Mouse (Mus musculus) MEL (cell line): ENCODE measurements at regions not wholly inside any gene's neighbourhood (a gene's known extent, or its start where the extent isn't known, plus 50 kb on each side); places are given as distances from the start of the nearest gene placed in this dataset.

Source experiments
- DNase-seq: peaks from one replicate; pipeline ENCODE4 v3.0.0; 2011; ENCODE audit warnings: low read depth, low spot score
- H3K27ac ChIP-seq: 2 replicates; pipeline ENCODE4 v1.5.1; 2012; ENCODE audit warnings: low read depth, mild to moderate bottlenecking, control low read depth, low read length, moderate library complexity; ENCODE audit not compliant: control insufficient read depth
- H3K27me3 ChIP-seq, 2 experiments: fragments of 150-350 bp in 1 of 2; sonication (generic) in 1 of 2; 2 replicates each; pipeline ENCODE4 v1.6.1; 2012; ENCODE audit warnings: low read length in 2 of 2, mild to moderate bottlenecking in 2 of 2, improper control_type of control experiment in 1 of 2, moderate library complexity in 1 of 2; ENCODE audit not compliant: insufficient read depth in 2 of 2, control insufficient read depth in 1 of 2
- H3K36me3 ChIP-seq, 2 experiments: 2 replicates each; pipeline ENCODE4 v1.6.1; 2012 to 2014; ENCODE audit warnings: low read length in 2 of 2, improper control_type of control experiment in 1 of 2, inconsistent platforms in 1 of 2, mild to moderate bottlenecking in 1 of 2; ENCODE audit not compliant: insufficient read depth in 2 of 2, control insufficient read depth in 1 of 2
- H3K4me1 ChIP-seq, 2 experiments: fragments of 150-350 bp in 1 of 2; sonication (generic) in 1 of 2; 2 replicates each; pipeline ENCODE4 v1.6.1; 2012; ENCODE audit warnings: low read length in 2 of 2, improper control_type of control experiment in 1 of 2, mild to moderate bottlenecking in 1 of 2; ENCODE audit not compliant: insufficient read depth in 2 of 2, control insufficient read depth in 1 of 2
- H3K4me3 ChIP-seq, 2 experiments: fragments of 150-350 bp in 1 of 2; sonication (generic) in 1 of 2; 2 replicates each; pipeline ENCODE4 v1.5.1; 2012; ENCODE audit warnings: low read depth in 2 of 2, low read length in 2 of 2, mild to moderate bottlenecking in 2 of 2, moderate library complexity in 2 of 2, control low read depth in 1 of 2, improper control_type of control experiment in 1 of 2; ENCODE audit not compliant: control insufficient read depth in 1 of 2, insufficient read depth in 1 of 2
- H3K79me2 ChIP-seq: 2 replicates; pipeline ENCODE4 v1.6.1; 2012; ENCODE audit warnings: mild to moderate bottlenecking, low read length, moderate library complexity; ENCODE audit not compliant: control insufficient read depth, poor library complexity, insufficient read depth
- H3K9ac ChIP-seq: 2 replicates; pipeline ENCODE4 v1.6.1; 2012; ENCODE audit warnings: low read depth, mild to moderate bottlenecking, control low read depth, low read length, moderate library complexity; ENCODE audit not compliant: control insufficient read depth, poor library complexity, severe bottlenecking
- H3K9me3 ChIP-seq: fragments of 150-350 bp; sonication (generic); replicated peaks from 2 replicates; pipeline ENCODE4 v1.6.1; 2012; ENCODE audit warnings: mild to moderate bottlenecking, low read length, improper control_type of control experiment, moderate library complexity; ENCODE audit not compliant: insufficient read depth
- CHD2 ChIP-seq: IDR thresholded peaks from 2 replicates; pipeline ENCODE4 v1.6.1; 2011; ENCODE audit warnings: low read length, improper control_type of control experiment
- CTCF ChIP-seq, 3 experiments: IDR thresholded peaks in 2 of 3; conservative IDR thresholded peaks in 1 of 3; 2 replicates each; pipeline ENCODE4 v1.5.1; 2011 to 2012; ENCODE audit warnings: low read length in 3 of 3, low read depth in 2 of 3, mild to moderate bottlenecking in 2 of 3, improper control_type of control experiment in 1 of 3, inconsistent platforms in 1 of 3, mixed read lengths in 1 of 3, moderate library complexity in 1 of 3; ENCODE audit not compliant: control insufficient read depth in 1 of 3, insufficient read depth in 1 of 3, poor library complexity in 1 of 3, severe bottlenecking in 1 of 3
- E2F4 ChIP-seq: IDR thresholded peaks from 2 replicates; pipeline ENCODE4 v1.6.1; 2011; ENCODE audit warnings: low read depth, low read length, improper control_type of control experiment, borderline replicate concordance
- ELF1 ChIP-seq: IDR thresholded peaks from 2 replicates; pipeline ENCODE4 v1.6.1; 2014; ENCODE audit warnings: low read depth, mild to moderate bottlenecking, inconsistent platforms, low read length, improper control_type of control experiment, moderate library complexity
- ETS1 ChIP-seq: IDR thresholded peaks from 2 replicates; pipeline ENCODE4 v1.6.1; 2012; ENCODE audit warnings: low read depth, mild to moderate bottlenecking, inconsistent platforms, low read length, improper control_type of control experiment, moderate library complexity
- GABPA ChIP-seq: IDR thresholded peaks from 2 replicates; pipeline ENCODE4 v1.6.1; 2012; ENCODE audit warnings: low read depth, mild to moderate bottlenecking, inconsistent platforms, low read length, improper control_type of control experiment, moderate library complexity
- GATA1 ChIP-seq: IDR thresholded peaks from 2 replicates; pipeline ENCODE4 v1.6.1; 2011; ENCODE audit warnings: low read depth, low read length, improper control_type of control experiment
- HCFC1 ChIP-seq: IDR thresholded peaks from 2 replicates; pipeline ENCODE4 v1.6.1; 2012; ENCODE audit warnings: low read depth, mild to moderate bottlenecking, inconsistent platforms, low read length, improper control_type of control experiment, moderate library complexity
- KAT2A ChIP-seq: conservative IDR thresholded peaks from 2 replicates; pipeline ENCODE4 v1.6.1; 2012; ENCODE audit warnings: low read depth, low read length, improper control_type of control experiment, inconsistent platforms
- MAZ ChIP-seq: IDR thresholded peaks from 2 replicates; pipeline ENCODE4 v1.6.1; 2012; ENCODE audit warnings: low read depth, mild to moderate bottlenecking, inconsistent platforms, low read length, improper control_type of control experiment
- MEF2A ChIP-seq: IDR thresholded peaks from 2 replicates; pipeline ENCODE4 v1.6.1; 2014; ENCODE audit warnings: low read depth, mild to moderate bottlenecking, inconsistent platforms, low read length, improper control_type of control experiment; ENCODE audit not compliant: poor library complexity, insufficient replicate concordance, severe bottlenecking; ENCODE audit errors: extremely low read depth
- MXI1 ChIP-seq: IDR thresholded peaks from 2 replicates; pipeline ENCODE4 v1.6.1; 2011; ENCODE audit warnings: mild to moderate bottlenecking, low read depth, low read length, improper control_type of control experiment
- MYB ChIP-seq: IDR thresholded peaks from 2 replicates; pipeline ENCODE4 v1.6.1; 2011; ENCODE audit warnings: mild to moderate bottlenecking, low read depth, low read length, improper control_type of control experiment
- MYC ChIP-seq: IDR thresholded peaks from 2 replicates; pipeline ENCODE4 v1.6.1; 2011; ENCODE audit warnings: low read depth, mild to moderate bottlenecking, low read length, improper control_type of control experiment, moderate library complexity
- NELFE ChIP-seq: IDR thresholded peaks from 2 replicates; pipeline ENCODE4 v1.6.1; 2011; ENCODE audit warnings: low read depth, low read length, improper control_type of control experiment
- NRF1 ChIP-seq: IDR thresholded peaks from 2 replicates; pipeline ENCODE4 v1.6.1; 2014; ENCODE audit warnings: low read depth, mild to moderate bottlenecking, inconsistent platforms, low read length, improper control_type of control experiment, moderate library complexity; ENCODE audit not compliant: poor library complexity, insufficient read depth, severe bottlenecking
- POLR2A ChIP-seq, 2 experiments: IDR thresholded peaks; 2 replicates each; pipeline ENCODE4 v1.6.1; 2011 to 2012; ENCODE audit warnings: low read length in 2 of 2, mild to moderate bottlenecking in 2 of 2, control low read depth in 1 of 2, improper control_type of control experiment in 1 of 2, low read depth in 1 of 2, moderate library complexity in 1 of 2; ENCODE audit not compliant: control insufficient read depth in 1 of 2, insufficient read depth in 1 of 2, poor library complexity in 1 of 2
- POLR2AphosphoS5 ChIP-seq: IDR thresholded peaks from 2 replicates; pipeline ENCODE4 v1.6.1; 2012; ENCODE audit warnings: low read depth, borderline replicate concordance, mild to moderate bottlenecking, inconsistent platforms, low read length, moderate library complexity, mixed read lengths
- RCOR1 ChIP-seq: IDR thresholded peaks from 2 replicates; pipeline ENCODE4 v1.6.1; 2012; ENCODE audit warnings: low read depth, mild to moderate bottlenecking, inconsistent platforms, low read length, improper control_type of control experiment
- SMC3 ChIP-seq: IDR thresholded peaks from 2 replicates; pipeline ENCODE4 v1.6.1; 2011; ENCODE audit warnings: low read depth, low read length, improper control_type of control experiment
- TAL1 ChIP-seq: IDR thresholded peaks from 2 replicates; pipeline ENCODE4 v1.6.1; 2012; ENCODE audit warnings: mild to moderate bottlenecking, inconsistent platforms, low read length, moderate library complexity, mixed read lengths
- USF2 ChIP-seq, 2 experiments: IDR thresholded peaks; 2 replicates each; pipeline ENCODE4 v1.6.1; 2011 to 2012; ENCODE audit warnings: improper control_type of control experiment in 2 of 2, low read length in 2 of 2, borderline replicate concordance in 1 of 2, inconsistent platforms in 1 of 2, low read depth in 1 of 2, mild to moderate bottlenecking in 1 of 2; ENCODE audit not compliant: insufficient read depth in 1 of 2
- ZC3H11A ChIP-seq: IDR thresholded peaks from 2 replicates; pipeline ENCODE4 v1.6.1; 2012; ENCODE audit warnings: low read depth, mild to moderate bottlenecking, inconsistent platforms, low read length, improper control_type of control experiment
- ZMIZ1 ChIP-seq: IDR thresholded peaks from 2 replicates; pipeline ENCODE4 v1.6.1; 2012; ENCODE audit warnings: low read depth, mild to moderate bottlenecking, inconsistent platforms, low read length, improper control_type of control experiment, moderate library complexity

GRCm38 (mm10) chr15:68004798-68005197 is 1504.1 kb upstream of the Lrrc6 start:
- no peaks in the 10 kb centered on the region for H3K4me1 ChIP-seq
- no peak overlapping the region for H3K27ac ChIP-seq
- H3K27me3 ChIP-seq = no peaks in the 10 kb centered on the region
- no peak overlapping the region for H3K4me3 ChIP-seq
- H3K9me3 ChIP-seq = no peaks in the 10 kb centered on the region
- no peaks in the 10 kb centered on the region for H3K79me2 ChIP-seq
- H3K9ac ChIP-seq = no peak overlapping the region
- DNase-seq = no peak
- no peaks in the 10 kb centered on the region for H3K36me3 ChIP-seq
- TF ChIP-seq MAZ (no peak), MEF2A (no peak), HCFC1 (no peak), CHD2 (no peak), POLR2A (IDR thresholded peaks at IDR 0.05; ENCODE audit: control insufficient read depth in 1 of 2, insufficient read depth in 1 of 2, low read depth in 1 of 2, low read length in 2 of 2, poor library complexity in 1 of 2) (no peak), KAT2A (no peak), TAL1 (no peak), MYC (no peak), ETS1 (no peak), ZMIZ1 (no peak), NELFE (no peak), CTCF (IDR thresholded peaks at IDR 0.05 in 2 of 3, conservative IDR thresholded peaks at IDR 0.05 in 1 of 3; ENCODE audit: control insufficient read depth in 1 of 3, insufficient read depth in 1 of 3, low read depth in 2 of 3, low read length in 3 of 3, poor library complexity in 1 of 3, severe bottlenecking in 1 of 3) (no peak), ELF1 (no peak), POLR2AphosphoS5 (no peak), E2F4 (no peak), MYB (no peak)

DNA sequence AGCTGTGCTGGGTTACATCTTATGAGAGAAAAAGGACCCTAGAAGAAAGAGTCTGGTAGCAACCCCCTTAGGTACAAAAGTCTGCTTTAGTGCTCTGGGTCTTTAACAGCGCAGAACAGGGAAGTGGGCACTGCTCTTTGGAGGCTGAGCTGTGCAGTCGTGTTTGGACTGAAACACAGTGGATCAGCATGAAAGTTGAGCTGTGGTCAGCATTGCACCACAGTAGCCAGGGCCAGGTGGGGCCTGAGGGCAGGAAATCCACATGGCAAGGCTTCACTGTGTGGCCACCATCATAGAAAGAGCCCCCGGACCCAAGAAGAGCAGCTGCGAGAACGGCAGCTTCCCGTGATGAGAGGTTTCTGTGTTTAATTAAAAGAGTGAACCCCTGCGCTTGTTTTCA is 1495.8 kb upstream of the Lrrc6 start:
- H3K27ac ChIP-seq = no peak overlapping the region
- H3K9me3 ChIP-seq = no peaks in the 10 kb centered on the region
- H3K79me2 ChIP-seq = no peaks in the 10 kb centered on the region
- H3K4me1 ChIP-seq = no peaks in the 10 kb centered on the region
- H3K36me3 ChIP-seq = no peaks in the 10 kb centered on the region
- TF ChIP-seq USF2 (IDR thresholded peaks at IDR 0.05; ENCODE audit: borderline replicate concordance in 1 of 2, insufficient read depth in 1 of 2, low read depth in 1 of 2, low read length in 2 of 2) = no peak
- TF ChIP-seq GABPA = no peak
- TF ChIP-seq ZMIZ1 = no peak
- TF ChIP-seq RCOR1 = no peak
- TF ChIP-seq POLR2AphosphoS5 = no peak
- no peak for TF ChIP-seq ZC3H11A
- no peak for TF ChIP-seq MXI1
- TF ChIP-seq GATA1 = no peak
- TF ChIP-seq SMC3 = no peak
- TF ChIP-seq NRF1 = no peak
- H3K4me3 ChIP-seq = no peak overlapping the region
- no peaks in the 10 kb centered on the region for H3K27me3 ChIP-seq
- DNase-seq = no peak
- H3K9ac ChIP-seq = no peak overlapping the region
